Mouse (Mus musculus) splenic B cell, adult 2 months (primary cell): Measurements from ENCODE around the gene Sap30.
A peak's percentile ranks its signal among the peaks of the same experiment; 100 is the strongest.
"Not testable (repeated sequence)": the region's sequence is repeated elsewhere in the genome, so short reads cannot be mapped to it uniquely, and the experiment has no call there.

Source experiments
- DNase-seq: peaks from one replicate; pipeline ENCODE4 v3.0.0-alpha.2; 2011; ENCODE audit warnings: low read depth, low spot score
- H3K27me3 ChIP-seq: 2 replicates; pipeline ENCODE4 v1.6.1; 2012; ENCODE audit warnings: mild to moderate bottlenecking, low read length, moderate library complexity, mixed read lengths; ENCODE audit not compliant: control insufficient read depth, poor library complexity, insufficient read depth, severe bottlenecking
- H3K36me3 ChIP-seq: 2 replicates; pipeline ENCODE4 v1.6.1; 2012; ENCODE audit warnings: mild to moderate bottlenecking, low read length, moderate library complexity, mixed read lengths; ENCODE audit not compliant: control insufficient read depth, poor library complexity, insufficient read depth, severe bottlenecking

Gene Sap30

GRCm38 (mm10) chr8:57479700-57480099, 8.0 kb downstream of the Sap30 start:
- Histone ChIP-seq H3K36me3 (no peaks in the 10 kb centered on the region), H3K27me3 (no peaks in the 10 kb centered on the region)
- DNase-seq, result no peak

- no peaks in the 10 kb centered on the region for H3K27me3 ChIP-seq
- no peaks in the 10 kb centered on the region for H3K36me3 ChIP-seq
- no peak for DNase-seq
Observed at GRCm38 (mm10) chr8:57478406-57478805, 9.3 kb downstream of the Sap30 start.

GRCm38 (mm10) chr8:57473751-57474150, 13.9 kb downstream of the Sap30 start:
- no peaks in the 10 kb centered on the region for H3K36me3 ChIP-seq
- H3K27me3 ChIP-seq, result no peaks in the 10 kb centered on the region
- no peak for DNase-seq

GRCm38 (mm10) chr8:57470863-57471262, 16.8 kb downstream of the Sap30 start:
- no peak for DNase-seq
- Histone ChIP-seq H3K36me3 (no peaks in the 10 kb centered on the region), H3K27me3 (no peaks in the 10 kb centered on the region)

- DNase-seq, result no peak
- Histone ChIP-seq H3K27me3 (no peaks in the 10 kb centered on the region), H3K36me3 (no peaks in the 10 kb centered on the region)
Observed at GRCm38 (mm10) chr8:57468624-57469023, 19.0 kb downstream of the Sap30 start.

GRCm38 (mm10) chr8:57463757-57464156, 23.9 kb downstream of the Sap30 start:
- DNase-seq, result no peak
- Histone ChIP-seq H3K27me3 (no peaks in the 10 kb centered on the region), H3K36me3 (no peaks in the 10 kb centered on the region)

GRCm38 (mm10) chr8:57462839-57463238, 24.8 kb downstream of the Sap30 start:
- Histone ChIP-seq H3K27me3 (no peaks in the 10 kb centered on the region), H3K36me3 (no peaks in the 10 kb centered on the region)
- peak; percentile 5 for DNase-seq

GRCm38 (mm10) chr8:57457942-57458341, 29.7 kb downstream of the Sap30 start:
- DNase-seq, result no peak
- H3K36me3 ChIP-seq, result no peaks in the 10 kb centered on the region
- no peaks in the 10 kb centered on the region for H3K27me3 ChIP-seq

- no peaks in the 10 kb centered on the region for H3K36me3 ChIP-seq
- DNase-seq, result no peak
Observed at GRCm38 (mm10) chr8:57457152-57457551, 30.5 kb downstream of the Sap30 start.

GRCm38 (mm10) chr8:57455765-57456164, 31.9 kb downstream of the Sap30 start, which contains the start of gene Scrg1:
Scrg1 (plus strand) TSS chr8:57455923.
- DNase-seq, result no peak

More at GRCm38 (mm10) chr8:57457152-57457551, 30.5 kb downstream of the Sap30 start:
- no peaks in the 10 kb centered on the region for H3K27me3 ChIP-seq

GRCm38 (mm10) chr8:57453361-57453760, 34.3 kb downstream of the Sap30 start:
- DNase-seq, result no peak
- no peaks in the 10 kb centered on the region for H3K27me3 ChIP-seq
- H3K36me3 ChIP-seq, result no peaks in the 10 kb centered on the region

More at GRCm38 (mm10) chr8:57455765-57456164, 31.9 kb downstream of the Sap30 start, which contains the start of gene Scrg1:
- H3K36me3 ChIP-seq, result no peaks in the 10 kb centered on the region
- H3K27me3 ChIP-seq, result no peaks in the 10 kb centered on the region

GRCm38 (mm10) chr8:57451896-57452295, 35.8 kb downstream of the Sap30 start:
- no peak for DNase-seq
- H3K27me3 ChIP-seq, result no peaks in the 10 kb centered on the region
- no peaks in the 10 kb centered on the region for H3K36me3 ChIP-seq

GRCm38 (mm10) chr8:57450726-57451125, 36.9 kb downstream of the Sap30 start:
- DNase-seq, result no peak
- Histone ChIP-seq H3K27me3 (no peaks in the 10 kb centered on the region), H3K36me3 (no peaks in the 10 kb centered on the region)

- DNase-seq, H3K27me3 ChIP-seq, H3K36me3 ChIP-seq: not testable (repeated sequence)
Observed at GRCm38 (mm10) chr8:57445901-57446300, 41.8 kb downstream of the Sap30 start.

GRCm38 (mm10) chr8:57443289-57443688, 44.4 kb downstream of the Sap30 start:
- H3K36me3 ChIP-seq, result no peaks in the 10 kb centered on the region
- H3K27me3 ChIP-seq, result no peaks in the 10 kb centered on the region
- DNase-seq, result no peak

GRCm38 (mm10) chr8:57441556-57441955, 46.1 kb downstream of the Sap30 start:
- no peaks in the 10 kb centered on the region for H3K27me3 ChIP-seq

More at GRCm38 (mm10) chr8:57441556-57441955, 46.1 kb downstream of the Sap30 start:
- no peak for DNase-seq
- no peaks in the 10 kb centered on the region for H3K36me3 ChIP-seq
